Mouse (Mus musculus): ENCODE data around the gene Slc12a1. TPM values are rescaled to one million over a fixed set of nuclear protein-coding genes. Genes with fewer than 3 reads are reported as not detected.

The Slc12a1 gene
- polyA plus RNA-seq, 1 experiment from 2014 or later: 0.04 TPM

DNA sequence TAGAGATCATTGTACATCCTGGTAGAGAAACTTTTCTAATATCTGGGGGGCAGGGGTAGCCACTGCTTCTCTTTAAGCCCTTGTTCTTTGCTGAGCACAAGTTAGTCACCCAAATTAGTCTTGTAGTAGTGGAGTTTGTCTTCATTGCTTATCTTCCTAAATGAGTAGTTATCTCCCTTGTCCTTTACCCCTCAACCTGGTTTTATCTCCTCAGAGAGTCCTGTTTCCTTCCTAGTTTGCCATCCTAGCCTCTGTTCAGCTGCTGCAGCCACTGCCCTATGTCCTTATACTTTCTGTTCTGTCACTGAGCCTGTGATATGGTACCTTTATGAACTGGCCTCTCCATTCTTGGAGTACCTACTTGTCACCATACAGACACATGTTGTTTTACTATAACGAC is 69.4 kb downstream of the Slc12a1 start:
- Histone ChIP-seq H3K9ac (ENCODE audit: low read depth, low read length) (no peak overlapping the region), H3K4me2 (ENCODE audit: low read length) (no peak overlapping the region), H3K27ac (ENCODE audit: low read depth, low read length) (no peak overlapping the region), H3K27me3 (replicated peaks; ENCODE audit: control insufficient read depth, insufficient read depth, low read length) (no peaks in the 10 kb centered on the region), H3K36me3 (ENCODE audit: control insufficient read depth, insufficient read depth, low read length) (no peaks in the 10 kb centered on the region), H3K4me1 (ENCODE audit: control insufficient read depth, insufficient read depth, low read depth, low read length) (no peaks in the 10 kb centered on the region), H3K9me3 (ENCODE audit: control insufficient read depth, low read length) (no peaks in the 10 kb centered on the region), H3K4me3 (ENCODE audit: low read length) (no peak overlapping the region)
- ATAC-seq: no peak
- whole genome bisulfite sequencing: 85% methylated on average over 1 of the region's 1 CpGs

- no peak overlapping the region for H3K9ac ChIP-seq (ENCODE audit: low read depth, low read length)
- H3K4me1 ChIP-seq (ENCODE audit: control insufficient read depth, insufficient read depth, low read depth, low read length): no peaks in the 10 kb centered on the region
- H3K36me3 ChIP-seq (ENCODE audit: control insufficient read depth, insufficient read depth, low read length): no peaks in the 10 kb centered on the region
- no peak overlapping the region for H3K27ac ChIP-seq (ENCODE audit: low read depth, low read length)
- H3K4me2 ChIP-seq (ENCODE audit: low read length): no peak overlapping the region
- no peaks in the 10 kb centered on the region for H3K27me3 ChIP-seq (replicated peaks; ENCODE audit: control insufficient read depth, insufficient read depth, low read length)
- no peak for ATAC-seq
- WGBS: 85% methylated on average over 11 of the region's 11 CpGs
- no peak overlapping the region for H3K4me3 ChIP-seq (ENCODE audit: low read length)
- H3K9me3 ChIP-seq (ENCODE audit: control insufficient read depth, low read length): no peaks in the 10 kb centered on the region
Observed at GRCm38 (mm10) chr2:125228472-125229409, 76.4 kb downstream of the Slc12a1 start.

DNA sequence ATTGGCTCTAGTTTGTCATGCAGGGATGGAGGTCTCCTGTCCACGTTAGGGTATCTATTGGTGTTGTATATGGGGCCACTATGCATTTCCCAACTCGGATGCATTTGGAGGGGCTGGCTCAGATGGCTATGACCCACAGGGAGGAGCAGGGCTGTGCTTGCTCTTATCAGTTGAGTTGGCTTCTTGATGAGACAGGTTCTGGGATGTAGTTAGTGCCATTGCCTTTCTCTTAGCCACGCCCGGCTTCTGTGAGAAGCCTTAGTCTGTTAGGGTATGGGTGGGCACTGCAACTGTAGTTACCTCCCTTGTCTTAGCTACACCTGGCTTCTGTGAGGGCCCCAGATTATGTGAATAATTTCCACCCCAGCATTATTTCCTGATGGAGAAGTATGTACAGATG is 79.9 kb downstream of the Slc12a1 start:
- Histone ChIP-seq H3K9me3 (ENCODE audit: control insufficient read depth, low read length) (no peaks in the 10 kb centered on the region), H3K4me3 (ENCODE audit: low read length) (no peak overlapping the region), H3K27ac (ENCODE audit: low read depth, low read length) (no peak overlapping the region), H3K4me1 (ENCODE audit: control insufficient read depth, insufficient read depth, low read depth, low read length) (no peaks in the 10 kb centered on the region), H3K27me3 (replicated peaks; ENCODE audit: control insufficient read depth, insufficient read depth, low read length) (no peaks in the 10 kb centered on the region), H3K36me3 (ENCODE audit: control insufficient read depth, insufficient read depth, low read length) (no peaks in the 10 kb centered on the region), H3K9ac (ENCODE audit: low read depth, low read length) (no peak overlapping the region), H3K4me2 (ENCODE audit: low read length) (no peak overlapping the region)
- 92% methylated on average over 4 of the region's 4 CpGs for WGBS
- no peak for ATAC-seq

DNA sequence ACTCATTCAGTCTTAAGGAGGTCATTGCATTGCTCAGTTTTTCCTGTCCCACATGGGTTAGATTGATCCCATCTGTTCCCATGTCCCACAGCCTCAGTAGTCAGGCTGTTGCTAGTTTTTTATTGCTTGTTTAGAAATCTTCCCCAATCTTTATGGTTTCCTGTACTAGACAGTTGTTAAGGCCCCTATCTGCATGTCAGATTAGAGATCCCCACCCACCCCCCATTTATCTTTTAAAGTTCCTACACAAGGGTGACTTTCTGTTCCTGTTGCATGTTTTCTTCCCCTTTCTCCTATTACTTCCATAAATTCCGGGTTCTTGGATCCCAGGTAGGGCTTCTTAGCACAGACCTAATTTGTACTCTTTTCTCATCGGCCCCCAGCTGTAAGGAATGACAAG is 81.2 kb downstream of the Slc12a1 start:
- no peak overlapping the region for H3K4me2 ChIP-seq (ENCODE audit: low read length)
- H3K36me3 ChIP-seq (ENCODE audit: control insufficient read depth, insufficient read depth, low read length): no peaks in the 10 kb centered on the region
- 87% methylated on average over 2 of the region's 2 CpGs for WGBS
- H3K9ac ChIP-seq (ENCODE audit: low read depth, low read length): no peak overlapping the region
- no peaks in the 10 kb centered on the region for H3K9me3 ChIP-seq (ENCODE audit: control insufficient read depth, low read length)
- H3K4me3 ChIP-seq (ENCODE audit: low read length): no peak overlapping the region
- no peaks in the 10 kb centered on the region for H3K4me1 ChIP-seq (ENCODE audit: control insufficient read depth, insufficient read depth, low read depth, low read length)
- no peak overlapping the region for H3K27ac ChIP-seq (ENCODE audit: low read depth, low read length)
- no peak for ATAC-seq
- no peaks in the 10 kb centered on the region for H3K27me3 ChIP-seq (replicated peaks; ENCODE audit: control insufficient read depth, insufficient read depth, low read length)

- no peaks in the 10 kb centered on the region for H3K9me3 ChIP-seq (ENCODE audit: control insufficient read depth, low read length)
- 92% methylated on average over 2 of the region's 2 CpGs for WGBS
Observed at GRCm38 (mm10) chr2:125234049-125234448, 81.7 kb downstream of the Slc12a1 start.

DNA sequence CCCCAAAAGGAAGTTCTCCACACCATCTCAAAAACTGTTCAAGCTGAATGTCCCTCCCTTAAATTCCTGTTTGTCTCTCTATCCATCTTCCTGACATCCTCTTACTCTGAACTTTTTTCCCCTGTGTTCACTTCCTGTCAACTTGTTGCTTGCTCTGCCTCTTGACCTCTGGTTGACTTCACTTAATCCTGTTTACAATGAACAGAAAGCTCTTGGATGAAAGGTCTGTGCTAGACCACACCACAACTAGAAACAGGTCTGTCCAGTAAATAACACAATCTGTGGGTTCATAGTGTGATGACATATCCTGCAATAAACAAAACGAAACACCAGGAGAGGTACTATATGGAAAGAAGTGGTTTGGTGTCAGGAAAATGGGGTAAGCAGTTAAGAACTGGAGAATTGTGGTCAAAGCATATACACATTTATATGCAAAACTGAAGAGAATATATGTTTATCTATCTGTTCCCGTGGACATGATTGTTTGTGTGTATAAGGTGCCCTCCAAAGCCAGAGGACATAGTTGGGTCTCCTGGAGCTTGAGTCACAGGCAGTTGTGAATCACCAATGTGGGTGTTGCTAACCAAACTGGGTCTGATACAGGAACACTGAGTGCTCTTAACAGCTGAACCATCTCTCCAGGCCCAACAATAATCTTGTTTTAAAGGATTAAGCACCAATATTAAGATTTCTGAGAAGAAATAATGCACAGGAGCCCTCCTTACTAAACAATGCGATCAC is 93.4 kb downstream of the Slc12a1 start:
- H3K4me1 ChIP-seq (ENCODE audit: control insufficient read depth, insufficient read depth, low read depth, low read length): peaks cover 9% of the 10 kb centered on the region
- no peak overlapping the region for H3K9ac ChIP-seq (ENCODE audit: low read depth, low read length)
- no peak overlapping the region for H3K4me2 ChIP-seq (ENCODE audit: low read length)
- H3K27me3 ChIP-seq (replicated peaks; ENCODE audit: control insufficient read depth, insufficient read depth, low read length): no peaks in the 10 kb centered on the region
- no peaks in the 10 kb centered on the region for H3K36me3 ChIP-seq (ENCODE audit: control insufficient read depth, insufficient read depth, low read length)
- no peak for ATAC-seq
- H3K4me3 ChIP-seq (ENCODE audit: low read length): no peak overlapping the region
- 90% methylated on average over 3 of the region's 3 CpGs for WGBS
- no peak overlapping the region for H3K27ac ChIP-seq (ENCODE audit: low read depth, low read length)
- no peaks in the 10 kb centered on the region for H3K9me3 ChIP-seq (ENCODE audit: control insufficient read depth, low read length)

More at GRCm38 (mm10) chr2:125234049-125234448, 81.7 kb downstream of the Slc12a1 start:
- H3K9ac ChIP-seq (ENCODE audit: low read depth, low read length): no peak overlapping the region
- H3K36me3 ChIP-seq (ENCODE audit: control insufficient read depth, insufficient read depth, low read length): no peaks in the 10 kb centered on the region
- H3K27ac ChIP-seq (ENCODE audit: low read depth, low read length): no peak overlapping the region
- no peaks in the 10 kb centered on the region for H3K4me1 ChIP-seq (ENCODE audit: control insufficient read depth, insufficient read depth, low read depth, low read length)
- H3K4me2 ChIP-seq (ENCODE audit: low read length): no peak overlapping the region
- H3K4me3 ChIP-seq (ENCODE audit: low read length): no peak overlapping the region
- H3K27me3 ChIP-seq (replicated peaks; ENCODE audit: control insufficient read depth, insufficient read depth, low read length): no peaks in the 10 kb centered on the region
- ATAC-seq: no peak

DNA sequence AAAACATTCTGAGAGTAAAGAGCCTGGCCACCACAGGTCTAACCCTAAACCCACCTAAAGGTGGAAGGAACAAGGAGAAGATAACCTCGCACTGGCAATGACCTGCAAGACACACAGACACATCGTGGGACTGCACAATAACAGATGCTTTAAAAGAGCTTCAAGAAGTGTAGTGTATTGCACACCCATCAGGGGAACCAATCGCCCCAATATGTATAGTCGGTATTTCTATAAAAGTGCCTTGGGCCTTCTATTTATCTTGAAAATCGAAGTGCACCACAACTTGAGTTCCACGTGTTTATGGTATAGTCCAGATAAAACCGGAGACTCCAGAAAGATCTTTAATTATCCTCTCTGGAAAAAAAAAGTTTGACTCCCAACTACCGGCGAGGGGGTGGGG is 94.4 kb downstream of the Slc12a1 start:
- Histone ChIP-seq H3K9me3 (ENCODE audit: control insufficient read depth, low read length) (no peaks in the 10 kb centered on the region), H3K4me2 (ENCODE audit: low read length) (peak overlapping the region; percentile 74), H3K27me3 (replicated peaks; ENCODE audit: control insufficient read depth, insufficient read depth, low read length) (no peaks in the 10 kb centered on the region), H3K36me3 (ENCODE audit: control insufficient read depth, insufficient read depth, low read length) (no peaks in the 10 kb centered on the region), H3K9ac (ENCODE audit: low read depth, low read length) (peak overlapping the region; percentile 82), H3K27ac (ENCODE audit: low read depth, low read length) (peak overlapping the region; percentile 88; the same call in 1 of the 2 replicates), H3K4me3 (ENCODE audit: low read length) (peak overlapping the region; percentile 77), H3K4me1 (ENCODE audit: control insufficient read depth, insufficient read depth, low read depth, low read length) (peaks cover 9% of the 10 kb centered on the region)
- WGBS: 23% methylated on average over 8 of the region's 9 CpGs
- ATAC-seq: no peak

DNA sequence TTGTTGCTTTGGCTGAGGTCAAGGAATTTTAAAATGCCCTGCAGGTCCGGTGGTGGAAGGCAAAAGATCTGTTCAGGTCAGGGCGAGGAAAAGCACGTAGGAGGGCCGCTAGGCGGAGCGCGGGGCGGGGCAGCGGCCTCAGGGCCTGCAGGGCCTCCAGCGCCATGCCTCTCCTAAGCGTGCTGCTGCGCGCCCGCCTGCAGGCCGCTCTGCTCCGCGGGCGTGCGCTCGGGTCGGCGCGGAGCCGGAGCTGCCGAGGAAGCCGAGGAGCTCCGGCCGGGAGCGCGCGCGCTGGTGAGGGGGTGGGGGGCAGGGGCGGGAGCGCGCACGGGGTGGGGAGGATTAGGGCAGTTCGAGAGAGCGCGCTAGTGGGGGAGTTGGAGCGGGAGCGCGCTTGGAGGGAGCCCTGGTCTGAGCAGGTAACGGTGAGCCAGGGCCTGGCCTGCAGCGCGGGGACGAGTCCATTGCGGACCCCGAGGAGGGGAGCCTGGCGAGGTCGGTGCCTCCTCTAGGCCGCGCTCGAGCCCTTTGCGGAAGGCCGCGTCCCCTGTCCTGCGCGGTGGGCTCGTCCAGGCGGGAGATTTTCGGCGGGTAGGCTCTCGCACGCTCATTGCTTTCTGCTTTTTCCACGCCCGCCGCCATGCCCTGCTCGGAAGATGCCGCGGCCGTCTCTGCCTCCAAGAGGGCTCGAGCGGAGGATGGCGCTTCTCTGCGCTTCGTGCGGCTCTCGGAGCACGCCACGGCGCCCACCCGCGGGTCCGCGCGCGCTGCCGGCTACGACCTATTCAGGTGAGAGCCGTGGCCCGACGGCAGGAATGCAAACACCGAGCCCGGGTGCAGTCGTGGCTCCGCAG is 95.0 kb downstream of the Slc12a1 start, which contains the start of gene Dut:
Gene Dut, plus strand, starts transcription at position 83 of the 854 bp plus-strand sequence.
- no peaks in the 10 kb centered on the region for H3K27me3 ChIP-seq (replicated peaks; ENCODE audit: control insufficient read depth, insufficient read depth, low read length)
- peak; percentile 100 for ATAC-seq
- H3K9me3 ChIP-seq (ENCODE audit: control insufficient read depth, low read length): no peaks in the 10 kb centered on the region
- under 1% methylated on average over 75 of the region's 96 CpGs for WGBS
- peak within 1 kb of the TSS; percentile 88 for H3K27ac ChIP-seq (ENCODE audit: low read depth, low read length)
- H3K4me1 ChIP-seq (ENCODE audit: control insufficient read depth, insufficient read depth, low read depth, low read length): peaks cover 9% of the 10 kb centered on the region
- H3K4me3 ChIP-seq (ENCODE audit: low read length): peak within 1 kb of the TSS; percentile 77
- H3K4me2 ChIP-seq (ENCODE audit: low read length): peak within 1 kb of the TSS; percentile 74
- H3K9ac ChIP-seq (ENCODE audit: low read depth, low read length): peak within 1 kb of the TSS; percentile 82
- H3K36me3 ChIP-seq (ENCODE audit: control insufficient read depth, insufficient read depth, low read length): no peaks in the 10 kb centered on the region

Measured in hindbrain, embryonic 16.5 days (tissue).